Mouse (Mus musculus) testis, adult 2 months (tissue): ENCODE measurements around the gene Pard3b. TPM values are rescaled to one million over a fixed set of nuclear protein-coding genes. Genes with fewer than 3 reads are reported as not detected.

Experiments
- H3K27ac ChIP-seq: fragments of 200-500 bp; 2 replicates; pipeline ENCODE4 v1.5.1; 2012; ENCODE audit warnings: low read depth, low read length; ENCODE audit not compliant: control insufficient read depth, insufficient read depth
- H3K27me3 ChIP-seq: fragments of 200-500 bp; 2 replicates; pipeline ENCODE4 v1.6.1; 2012; ENCODE audit warnings: mild to moderate bottlenecking, low read length, moderate library complexity; ENCODE audit not compliant: control insufficient read depth, insufficient read depth
- H3K36me3 ChIP-seq: fragments of 200-500 bp; 2 replicates; pipeline ENCODE4 v1.6.1; 2012; ENCODE audit warnings: mild to moderate bottlenecking, low read length; ENCODE audit not compliant: control insufficient read depth, insufficient read depth
- H3K4me1 ChIP-seq: fragments of 200-500 bp; 2 replicates; pipeline ENCODE4 v1.6.1; 2012; ENCODE audit warnings: low read length; ENCODE audit not compliant: control insufficient read depth, insufficient read depth
- H3K4me3 ChIP-seq: fragments of 200-500 bp; 2 replicates; pipeline ENCODE4 v1.5.1; 2012; ENCODE audit warnings: low read depth, mild to moderate bottlenecking, low read length, moderate library complexity, mixed read lengths; ENCODE audit not compliant: control insufficient read depth
- CTCF ChIP-seq: fragments of 200-500 bp; IDR thresholded peaks from 2 replicates; pipeline ENCODE4 v1.5.1; 2012; ENCODE audit warnings: low read depth, mild to moderate bottlenecking, inconsistent platforms, low read length, moderate library complexity; ENCODE audit not compliant: control insufficient read depth, insufficient read depth, insufficient replicate concordance
- POLR2A ChIP-seq: fragments of 200-500 bp; IDR thresholded peaks from 2 replicates; pipeline ENCODE4 v1.6.1; 2012; ENCODE audit warnings: low read depth, mild to moderate bottlenecking, inconsistent platforms, low read length, moderate library complexity; ENCODE audit not compliant: control insufficient read depth
- polyA plus RNA-seq: library from polyadenylated mRNA; depleted of rRNA; stranded (reverse); fragments of >200 nt; gene quantifications from 2 replicates; pipeline ENCODE4 v1.2.3, GENCODE M21; 2012

Gene Pard3b
- polyA plus RNA-seq, 1 experiment = 1.3 TPM

DNA sequence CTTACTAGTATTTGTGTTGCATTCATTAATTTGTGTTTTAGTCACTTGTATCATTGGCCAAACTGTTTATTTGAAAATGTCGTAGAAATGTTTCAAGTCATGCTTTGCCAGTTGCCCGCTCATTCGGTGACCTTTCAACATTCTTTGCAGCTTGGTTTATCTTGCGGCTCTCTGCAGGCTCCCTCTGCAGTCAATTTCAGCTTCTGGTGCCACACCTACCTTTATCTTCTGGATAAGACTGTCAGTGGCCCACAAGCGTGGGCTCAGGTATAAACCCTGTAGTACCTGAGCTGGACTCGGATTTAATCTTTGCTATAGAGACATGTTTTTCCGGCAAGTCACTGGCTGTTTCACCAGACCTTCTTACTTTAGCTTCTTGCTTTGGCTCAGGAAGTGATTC is 456.3 kb downstream of the Pard3b start:
- H3K27ac ChIP-seq = no peak overlapping the region
- no peaks in the 10 kb centered on the region for H3K36me3 ChIP-seq
- no peaks in the 10 kb centered on the region for H3K4me1 ChIP-seq
- no peak overlapping the region for H3K4me3 ChIP-seq
- TF ChIP-seq POLR2A = no peak
- no peak for TF ChIP-seq CTCF
- H3K27me3 ChIP-seq = no peaks in the 10 kb centered on the region

- H3K27me3 ChIP-seq = no peaks in the 10 kb centered on the region
- H3K4me1 ChIP-seq = no peaks in the 10 kb centered on the region
- no peak for TF ChIP-seq POLR2A
- no peak for TF ChIP-seq CTCF
- H3K36me3 ChIP-seq = no peaks in the 10 kb centered on the region
- no peak overlapping the region for H3K4me3 ChIP-seq
- no peak overlapping the region for H3K27ac ChIP-seq
Observed at GRCm38 (mm10) chr1:62122426-62122825, 483.8 kb downstream of the Pard3b start.

GRCm38 (mm10) chr1:62129186-62129585 is 490.6 kb downstream of the Pard3b start:
- no peak overlapping the region for H3K27ac ChIP-seq

GRCm38 (mm10) chr1:62148134-62148533 is 509.5 kb downstream of the Pard3b start:
- H3K4me1 ChIP-seq = no peaks in the 10 kb centered on the region
- no peak for TF ChIP-seq POLR2A
- TF ChIP-seq CTCF = no peak
- no peak overlapping the region for H3K27ac ChIP-seq
- no peaks in the 10 kb centered on the region for H3K27me3 ChIP-seq
- H3K36me3 ChIP-seq = no peaks in the 10 kb centered on the region
- H3K4me3 ChIP-seq = no peak overlapping the region

More at GRCm38 (mm10) chr1:62129186-62129585, 490.6 kb downstream of the Pard3b start:
- TF ChIP-seq POLR2A = no peak
- no peak for TF ChIP-seq CTCF
- Histone ChIP-seq H3K36me3 (no peaks in the 10 kb centered on the region), H3K27me3 (no peaks in the 10 kb centered on the region), H3K4me3 (no peak overlapping the region), H3K4me1 (no peaks in the 10 kb centered on the region)

DNA sequence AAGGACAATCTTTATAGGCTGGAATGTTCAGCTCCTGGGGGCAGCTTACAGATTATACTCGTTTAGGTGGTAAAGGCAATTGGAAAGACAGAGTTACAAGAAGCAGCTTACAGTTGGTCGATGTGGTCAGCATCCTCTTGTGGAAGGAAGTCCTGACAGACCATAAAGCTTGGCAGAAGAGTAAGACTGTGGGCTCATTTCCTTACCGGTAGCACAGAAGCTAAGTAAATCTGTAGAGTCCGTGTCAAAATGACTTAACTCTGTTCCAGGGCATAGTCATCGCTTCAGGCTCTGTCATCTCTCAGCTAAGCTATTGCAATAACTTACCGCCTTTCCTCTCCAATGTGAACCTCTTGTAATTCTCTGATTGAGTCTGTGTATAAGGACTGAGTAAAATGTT is 510.2 kb downstream of the Pard3b start:
- no peaks in the 10 kb centered on the region for H3K27me3 ChIP-seq
- H3K4me1 ChIP-seq = no peaks in the 10 kb centered on the region
- no peaks in the 10 kb centered on the region for H3K36me3 ChIP-seq
- no peak overlapping the region for H3K27ac ChIP-seq
- no peak overlapping the region for H3K4me3 ChIP-seq
- TF ChIP-seq CTCF = no peak
- no peak for TF ChIP-seq POLR2A

DNA sequence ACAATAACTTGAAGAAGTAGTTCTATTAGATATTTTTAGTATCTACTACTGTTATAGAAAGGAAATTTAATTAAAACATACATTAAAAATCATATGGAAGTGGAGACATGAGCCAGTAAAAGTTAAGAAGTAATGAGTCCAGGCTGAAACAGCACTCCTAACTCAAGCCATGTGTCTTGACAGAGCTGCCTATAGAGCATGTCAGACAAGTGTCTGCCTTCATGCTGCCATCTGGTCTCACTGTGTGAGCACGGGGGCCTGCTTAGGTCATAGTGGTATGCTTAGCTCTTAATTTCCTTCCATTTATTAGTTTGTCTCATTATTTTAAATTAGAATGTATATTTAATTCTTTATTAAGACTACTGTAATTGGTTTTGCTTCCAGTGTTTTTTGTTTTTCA is 517.3 kb downstream of the Pard3b start:
- H3K36me3 ChIP-seq = no peaks in the 10 kb centered on the region
- no peaks in the 10 kb centered on the region for H3K27me3 ChIP-seq
- no peak overlapping the region for H3K4me3 ChIP-seq
- TF ChIP-seq CTCF (no peak), POLR2A (no peak)
- H3K27ac ChIP-seq = no peak overlapping the region
- H3K4me1 ChIP-seq = no peaks in the 10 kb centered on the region

GRCm38 (mm10) chr1:62159592-62159991 is 521.0 kb downstream of the Pard3b start:
- Histone ChIP-seq H3K36me3 (no peaks in the 10 kb centered on the region), H3K4me3 (no peak overlapping the region), H3K27me3 (no peaks in the 10 kb centered on the region), H3K4me1 (no peaks in the 10 kb centered on the region), H3K27ac (no peak overlapping the region)
- TF ChIP-seq POLR2A (no peak), CTCF (no peak)

GRCm38 (mm10) chr1:62175013-62175640 is 536.5 kb downstream of the Pard3b start:
- Histone ChIP-seq H3K4me3 (no peak overlapping the region), H3K36me3 (no peaks in the 10 kb centered on the region), H3K4me1 (no peaks in the 10 kb centered on the region), H3K27me3 (no peaks in the 10 kb centered on the region), H3K27ac (no peak overlapping the region)
- TF ChIP-seq CTCF = no peak
- no peak for TF ChIP-seq POLR2A
